18 mouse cellular contexts compared by ENCODE assay signal in genomic region chr7:80639981-80640380, GRCm38 (mm10). TPM values are rescaled to one million over a fixed set of nuclear protein-coding genes. Genes with fewer than 3 reads are reported as not detected.
DNase-seq lines count a peak whose midpoint lies in the region; ATAC-seq lines count a peak whose summit lies in the region.
"Had no signal": no experiment of that assay in that cellular context is flagged by ENCODE, and none has a peak within 500 bp of the region (broad histone marks: within the 10 kb centered on the region; RNA-seq: fewer than 3 reads in every experiment).

No protein-coding gene starts in this region.

- WGBS in midbrain, embryonic 11.5 days = 91% methylated on average over 3 of the region's 3 CpGs
- 81% methylated on average over 3 of the region's 3 CpGs for WGBS in midbrain, embryonic 16.5 days

- no peak overlapping the region for H3K9ac ChIP-seq in midbrain, embryonic 11.5 days (ENCODE audit: low read length)
- H3K9ac ChIP-seq in midbrain, embryonic 16.5 days (ENCODE audit: low read depth, low read length) = no peak overlapping the region
- H3K9ac ChIP-seq: forebrain, embryonic 15.5 days; hindbrain, embryonic 15.5 days; liver, embryonic 14.5 days; midbrain, embryonic 15.5 days; neural tube, embryonic 12.5 days had no signal

- no peak overlapping the region for H3K4me3 ChIP-seq in midbrain, embryonic 11.5 days (ENCODE audit: low read depth, low read length)
- no peak overlapping the region for H3K4me3 ChIP-seq in midbrain, embryonic 16.5 days (ENCODE audit: low read depth, low read length)
- H3K4me3 ChIP-seq: forebrain, embryonic 15.5 days; hindbrain, embryonic 15.5 days; midbrain, embryonic 15.5 days; neural tube, embryonic 12.5 days had no signal

- H3K9me3 ChIP-seq in midbrain, embryonic 11.5 days (ENCODE audit: control insufficient read depth, low read length) = no peaks in the 10 kb centered on the region
- no peaks in the 10 kb centered on the region for H3K9me3 ChIP-seq in midbrain, embryonic 16.5 days (replicated peaks; ENCODE audit: control insufficient read depth, low read length, poor library complexity, severe bottlenecking)
- H3K9me3 ChIP-seq: forebrain, embryonic 15.5 days; hindbrain, embryonic 15.5 days; midbrain, embryonic 15.5 days; neural tube, embryonic 12.5 days had no signal

- no peaks in the 10 kb centered on the region for H3K36me3 ChIP-seq in midbrain, embryonic 11.5 days (ENCODE audit: control insufficient read depth, insufficient read depth, low read length)
- no peaks in the 10 kb centered on the region for H3K36me3 ChIP-seq in midbrain, embryonic 16.5 days (ENCODE audit: control insufficient read depth, insufficient read depth, low read length)
- H3K36me3 ChIP-seq in splenic B cell, adult 2 months (ENCODE audit: control insufficient read depth, insufficient read depth, low read length, poor library complexity, severe bottlenecking) = no peaks in the 10 kb centered on the region
- H3K36me3 ChIP-seq: forebrain, embryonic 15.5 days; hindbrain, embryonic 15.5 days; midbrain, embryonic 15.5 days; neural tube, embryonic 12.5 days had no signal

- DNase-seq in midbrain, embryonic 11.5 days (ENCODE audit: low spot score, missing footprints) = peak; percentile 26
- peak; percentile 70 to 86 for DNase-seq in cerebellum, adult 18-20 months
- DNase-seq in splenic B cell, adult 2 months (ENCODE audit: low read depth, low spot score) = peak; percentile 33
- DNase-seq in left cerebral cortex, adult 11 months (ENCODE audit: low spot score) = no peak
- DNase-seq in testis, postnatal 10 days (ENCODE audit: low spot score) = no peak
- DNase-seq: adrenal gland, adult 2 months; heart, postnatal 10 days; kidney, adult 8-10 months; kidney, postnatal 4 days; right cerebral cortex, adult 18-20 months; thymus, postnatal 4 days had no signal

- H3K27me3 ChIP-seq in midbrain, embryonic 11.5 days (ENCODE audit: control insufficient read depth, insufficient read depth, low read length) = no peaks in the 10 kb centered on the region
- H3K27me3 ChIP-seq in midbrain, embryonic 16.5 days (ENCODE audit: control insufficient read depth, insufficient read depth, low read depth, low read length) = no peaks in the 10 kb centered on the region
- no peaks in the 10 kb centered on the region for H3K27me3 ChIP-seq in splenic B cell, adult 2 months (ENCODE audit: control insufficient read depth, insufficient read depth, low read length, poor library complexity, severe bottlenecking)
- H3K27me3 ChIP-seq: forebrain, embryonic 15.5 days; hindbrain, embryonic 15.5 days; midbrain, embryonic 15.5 days; neural tube, embryonic 12.5 days had no signal

- H3K4me1 ChIP-seq in midbrain, embryonic 11.5 days (ENCODE audit: control insufficient read depth, insufficient read depth, low read length) = peaks cover 5% of the 10 kb centered on the region
- peaks cover 28% of the 10 kb centered on the region for H3K4me1 ChIP-seq in midbrain, embryonic 16.5 days (ENCODE audit: control insufficient read depth, insufficient read depth, low read length)

- no peak overlapping the region for H3K27ac ChIP-seq in midbrain, embryonic 11.5 days (ENCODE audit: low read depth, low read length)
- no peak overlapping the region for H3K27ac ChIP-seq in midbrain, embryonic 16.5 days (ENCODE audit: low read length)
- H3K27ac ChIP-seq: forebrain, embryonic 15.5 days; hindbrain, embryonic 15.5 days; liver, embryonic 14.5 days; midbrain, embryonic 15.5 days; neural tube, embryonic 12.5 days had no signal

- H3K4me2 ChIP-seq in midbrain, embryonic 11.5 days = no peak overlapping the region
- no peak overlapping the region for H3K4me2 ChIP-seq in midbrain, embryonic 16.5 days (ENCODE audit: low read length)
- H3K4me2 ChIP-seq: forebrain, embryonic 15.5 days; hindbrain, embryonic 15.5 days; midbrain, embryonic 15.5 days; neural tube, embryonic 12.5 days had no signal

- no peak for ATAC-seq in midbrain, embryonic 11.5 days (ENCODE audit: low FRiP score)
- no peak for ATAC-seq in midbrain, embryonic 16.5 days
- ATAC-seq in common myeloid progenitor, adult 5-6 weeks (replicated peaks; ENCODE audit: low read depth, poor library complexity, severe bottlenecking) = peak; percentile 18; the same call in 1 of the 2 replicates
- ATAC-seq: forebrain, embryonic 15.5 days; midbrain, embryonic 15.5 days had no signal

RNA-seq across cellular contexts. Expression of gene Crtc3, which starts 48.7 kb away (rescaled TPM):
- polyA plus RNA-seq in midbrain, embryonic 11.5 days (2014; fragmentation: Nextera tagmentation; extraction: Ambion mirVana) = 7.9 and 9.2 TPM in 2 replicates
- polyA plus RNA-seq in midbrain, embryonic 16.5 days (2015; fragmentation: Nextera tagmentation; extraction: Ambion mirVana) = 12.7 and 13.7 TPM in 2 replicates
- 8.4 and 15.8 TPM in 2 replicates for total RNA-seq in common myeloid progenitor, adult 5-6 weeks (2017)

Comparison
In these comparisons a context has a peak if more than half of its experiments do, and no peak if none do; other contexts are left out.
1. DNase-seq: peak in midbrain, embryonic 11.5 days (single experiment), cerebellum, adult 18-20 months (2 of 2) and splenic B cell, adult 2 months (single experiment); none in left cerebral cortex, adult 11 months (single experiment) and testis, postnatal 10 days (single experiment).